Mouse (Mus musculus): ENCODE results near the gene Tiam2. TPM values are rescaled to one million over a fixed set of nuclear protein-coding genes. Genes with fewer than 3 reads are reported as not detected.

Tiam2 gene
- total RNA-seq, 4 experiments from 2014 or later = 82.4 to 86.9 (median 83.6) TPM

- no peak for DNase-seq (ENCODE audit: low spot score in 2 of 2)
These were observed 67.6 kb downstream of the Tiam2 start for GRCm38 (mm10) chr17:3393981-3394380.

- no peak for DNase-seq (ENCODE audit: low spot score in 2 of 2)
These were observed 68.6 kb downstream of the Tiam2 start for GRCm38 (mm10) chr17:3394985-3395384.

GRCm38 (mm10) chr17:3396881-3397281, 70.5 kb downstream of the Tiam2 start:
- DNase-seq (ENCODE audit: low spot score in 2 of 2) = no peak

- DNase-seq (ENCODE audit: low spot score in 2 of 2) = no peak
These were observed 71.5 kb downstream of the Tiam2 start for GRCm38 (mm10) chr17:3397836-3398235.

- DNase-seq (ENCODE audit: low spot score in 2 of 2) = no peak
These were observed 79.1 kb downstream of the Tiam2 start for GRCm38 (mm10) chr17:3405350-3406073.

- DNase-seq (ENCODE audit: low spot score in 2 of 2) = no peak
These were observed 80.7 kb downstream of the Tiam2 start for GRCm38 (mm10) chr17:3407051-3407450.

GRCm38 (mm10) chr17:3410307-3410706, 83.9 kb downstream of the Tiam2 start:
- DNase-seq (ENCODE audit: low spot score in 2 of 2) = no peak

- DNase-seq (ENCODE audit: low spot score in 2 of 2) = no peak
These were observed 86.4 kb downstream of the Tiam2 start for GRCm38 (mm10) chr17:3412771-3413170.

GRCm38 (mm10) chr17:3415580-3415979, 89.2 kb downstream of the Tiam2 start:
- DNase-seq (ENCODE audit: low spot score in 2 of 2) = peak in 1 of 2 experiments; percentile 26

GRCm38 (mm10) chr17:3416401-3416800, 90.0 kb downstream of the Tiam2 start:
- DNase-seq (ENCODE audit: low spot score in 2 of 2) = no peak

GRCm38 (mm10) chr17:3419368-3419928, 93.1 kb downstream of the Tiam2 start:
- DNase-seq (ENCODE audit: low spot score in 2 of 2) = peak in 1 of 2 experiments; percentile 24

GRCm38 (mm10) chr17:3420148-3420547, 93.8 kb downstream of the Tiam2 start:
- no peak for DNase-seq (ENCODE audit: low spot score in 2 of 2)

- DNase-seq (ENCODE audit: low spot score in 2 of 2) = no peak
These were observed 97.0 kb downstream of the Tiam2 start for GRCm38 (mm10) chr17:3423416-3423815.

GRCm38 (mm10) chr17:3428659-3429058, 102.3 kb downstream of the Tiam2 start:
- DNase-seq (ENCODE audit: low spot score in 2 of 2) = no peak

- no peak for DNase-seq (ENCODE audit: low spot score in 2 of 2)
These were observed 106.5 kb downstream of the Tiam2 start for GRCm38 (mm10) chr17:3432590-3433498.

GRCm38 (mm10) chr17:3433521-3434271, 107.3 kb downstream of the Tiam2 start:
- no peak for DNase-seq (ENCODE audit: low spot score in 2 of 2)

- no peak for DNase-seq (ENCODE audit: low spot score in 2 of 2)
These were observed 108.9 kb downstream of the Tiam2 start for GRCm38 (mm10) chr17:3435299-3435698.

GRCm38 (mm10) chr17:3436841-3437515, 110.6 kb downstream of the Tiam2 start:
- DNase-seq (ENCODE audit: low spot score in 2 of 2) = no peak

GRCm38 (mm10) chr17:3442526-3443401, 116.4 kb downstream of the Tiam2 start:
- DNase-seq (ENCODE audit: low spot score in 2 of 2) = no peak
